Mouse (Mus musculus) lung, embryonic 16.5 days (tissue): ENCODE results near the gene Itfg2. TPM values are rescaled to one million over a fixed set of nuclear protein-coding genes. Genes with fewer than 3 reads are reported as not detected.
A peak's percentile ranks its signal among the peaks of the same experiment; 100 is the strongest.
"Not testable (repeated sequence)": the region's sequence is repeated elsewhere in the genome, so short reads cannot be mapped to it uniquely, and the experiment has no call there.

ENCODE experiments used
- ATAC-seq: fragments of 200-750 bp; cut with Nextera tagmentation; 2 replicates; pipeline ENCODE4 v1.8.0; 2017; ENCODE audit warnings: low read depth, mild to moderate bottlenecking, moderate library complexity
- H3K27ac ChIP-seq: fragments of 300-500 bp; sonication (generic); 2 replicates; pipeline ENCODE4 v1.5.1; 2014; ENCODE audit warnings: mild to moderate bottlenecking, control low read depth, low read length
- H3K27me3 ChIP-seq: fragments of 300-500 bp; sonication (generic); 2 replicates; pipeline ENCODE4 v1.6.1; 2014; ENCODE audit warnings: low read depth, low read length, mixed read lengths; ENCODE audit not compliant: control insufficient read depth, insufficient read depth
- H3K36me3 ChIP-seq: fragments of 300-500 bp; sonication (generic); 2 replicates; pipeline ENCODE4 v1.6.1; 2014; ENCODE audit warnings: low read length; ENCODE audit not compliant: control insufficient read depth, insufficient read depth
- H3K4me1 ChIP-seq: fragments of 300-500 bp; sonication (generic); replicated peaks from 2 replicates; pipeline ENCODE4 v1.6.1; 2014; ENCODE audit warnings: low read length, mixed read lengths; ENCODE audit not compliant: control insufficient read depth, insufficient read depth
- H3K4me2 ChIP-seq: fragments of 300-500 bp; sonication (generic); 2 replicates; pipeline ENCODE4 v1.6.1; 2014; ENCODE audit warnings: low read depth, low read length, control low read depth
- H3K4me3 ChIP-seq: fragments of 300-500 bp; sonication (generic); 2 replicates; pipeline ENCODE4 v1.5.1; 2014; ENCODE audit warnings: mild to moderate bottlenecking, low read length, control low read depth
- H3K9ac ChIP-seq: fragments of 300-500 bp; sonication (generic); 2 replicates; pipeline ENCODE4 v1.6.1; 2014; ENCODE audit warnings: low read length, control low read depth
- H3K9me3 ChIP-seq: fragments of 300-500 bp; sonication (generic); 2 replicates; pipeline ENCODE4 v1.6.1; 2016; ENCODE audit warnings: low read length; ENCODE audit not compliant: control insufficient read depth
- WGBS: fragments of 180-500 bp; shearing (Covaris S2); extraction: QIAGEN DNeasy Blood & Tissue Kit; methylation state at CpG from one replicate; pipeline ENCODE4 v1.1.7; 2014; 5-methylcytosine and 5-hydroxymethylcytosine counted together
- polyA plus RNA-seq: library from polyadenylated mRNA; unstranded; fragments of >200 nt; fragmentation: Nextera tagmentation; extraction: Ambion mirVana; gene quantifications from 2 replicates; pipeline ENCODE4 v1.2.1, GENCODE M21; 2015

Itfg2 gene
- polyA plus RNA-seq, 1 experiment from 2014 or later: 32.2 TPM

GRCm38 (mm10) chr6:128380594-128381167 is 44.0 kb downstream of the Itfg2 start:
- not testable (repeated sequence) for H3K27me3 ChIP-seq, H3K27ac ChIP-seq, H3K9ac ChIP-seq, ATAC-seq, H3K4me2 ChIP-seq, H3K9me3 ChIP-seq, H3K4me1 ChIP-seq, H3K4me3 ChIP-seq
- peaks cover 10% of the 10 kb centered on the region for H3K36me3 ChIP-seq
- 48% methylated on average over 1 of the region's 1 CpGs for WGBS

- Histone ChIP-seq H3K27ac (no peak overlapping the region), H3K9me3 (no peaks in the 10 kb centered on the region)
Observed at GRCm38 (mm10) chr6:128379636-128380035, 45.1 kb downstream of the Itfg2 start.

DNA sequence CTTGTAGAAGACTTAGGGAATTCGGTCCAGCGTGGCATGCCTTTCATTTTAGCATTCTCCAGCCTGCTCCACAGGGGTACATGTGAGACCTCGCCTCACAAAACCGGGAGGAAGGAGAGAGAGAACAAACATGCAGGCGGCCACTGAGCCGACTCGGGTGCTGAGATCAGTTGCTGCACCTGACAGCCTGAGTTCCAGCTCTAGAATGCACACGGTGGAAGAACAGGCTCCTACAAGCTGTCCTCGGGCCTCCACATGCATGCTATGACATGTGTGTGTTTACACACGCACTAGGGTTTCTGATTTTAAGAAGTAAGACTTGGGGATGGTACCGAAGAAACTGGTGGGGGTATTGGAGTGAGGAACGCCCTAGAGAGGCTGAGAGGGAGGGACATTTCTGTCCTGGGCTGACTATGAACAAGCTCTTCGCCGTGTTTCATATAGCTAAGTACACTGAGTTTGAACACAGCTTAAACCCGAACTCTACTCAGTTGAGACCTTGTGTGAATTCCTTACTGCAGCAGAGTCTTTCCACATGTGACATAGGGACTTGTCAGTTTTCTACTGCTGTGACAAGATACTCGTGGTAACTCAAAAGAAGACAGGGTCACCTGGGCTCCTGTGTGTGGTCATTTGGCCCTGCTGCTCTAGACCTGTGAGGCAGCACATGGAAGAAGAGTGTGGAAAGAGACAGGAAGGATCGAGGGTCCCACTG is 48.2 kb downstream of the Itfg2 start:
- no peak overlapping the region for H3K4me3 ChIP-seq
- H3K27ac ChIP-seq: no peak overlapping the region

More at GRCm38 (mm10) chr6:128379636-128380035, 45.1 kb downstream of the Itfg2 start:
- no peak for ATAC-seq
- Histone ChIP-seq H3K4me3 (no peak overlapping the region), H3K36me3 (peaks cover 16% of the 10 kb centered on the region), H3K4me2 (no peak overlapping the region), H3K4me1 (no peaks in the 10 kb centered on the region), H3K27me3 (no peaks in the 10 kb centered on the region), H3K9ac (no peak overlapping the region)
- 81% methylated on average over 16 of the region's 16 CpGs for WGBS

GRCm38 (mm10) chr6:128375192-128375591 is 49.5 kb downstream of the Itfg2 start, which contains the start of the genes Tex52 and Gm44596:
Tex52 (plus strand) TSS chr6:128375456.
Gm44596 (plus strand) TSS chr6:128375503.
- Histone ChIP-seq H3K9ac (no peak within 1 kb of the TSS), H3K36me3 (peaks cover 57% of the 10 kb centered on the region), H3K4me2 (no peak within 1 kb of the TSS), H3K4me3 (no peak within 1 kb of the TSS), H3K27ac (no peak within 1 kb of the TSS), H3K4me1 (no peaks in the 10 kb centered on the region), H3K27me3 (no peaks in the 10 kb centered on the region), H3K9me3 (no peaks in the 10 kb centered on the region)
- WGBS: 55% methylated on average over 6 of the region's 6 CpGs
- peak; percentile 57 for ATAC-seq

More for the DNA sequence above, 48.2 kb downstream of the Itfg2 start:
- peaks cover 44% of the 10 kb centered on the region for H3K36me3 ChIP-seq
- H3K9ac ChIP-seq: no peak overlapping the region
- WGBS: 84% methylated on average over 17 of the region's 17 CpGs
- no peaks in the 10 kb centered on the region for H3K4me1 ChIP-seq
- H3K4me2 ChIP-seq: no peak overlapping the region
- no peaks in the 10 kb centered on the region for H3K27me3 ChIP-seq
- ATAC-seq: no peak
- no peaks in the 10 kb centered on the region for H3K9me3 ChIP-seq

DNA sequence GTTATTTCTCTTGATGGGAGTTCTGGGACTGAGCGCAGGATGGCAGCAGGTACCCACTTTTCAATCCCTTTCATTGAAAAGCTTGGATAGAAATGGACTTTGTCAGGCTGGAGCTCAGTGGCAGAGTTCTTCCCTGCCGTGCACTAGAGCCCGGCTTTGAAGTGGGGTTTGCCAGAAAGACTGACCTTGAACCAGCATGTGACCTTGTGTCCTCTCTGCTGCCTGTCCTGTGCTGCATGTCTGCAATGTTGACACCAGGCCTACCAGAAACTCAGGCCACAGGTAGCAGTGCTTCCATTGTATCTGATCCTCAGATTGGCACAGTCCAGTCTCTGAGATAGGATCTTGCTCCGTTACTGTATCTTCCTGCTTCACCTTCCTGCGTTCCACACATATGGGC is 54.7 kb downstream of the Itfg2 start:
- H3K36me3 ChIP-seq: peaks cover 71% of the 10 kb centered on the region
- no peak overlapping the region for H3K4me3 ChIP-seq
- ATAC-seq: no peak
- 88% methylated on average over 5 of the region's 5 CpGs for WGBS
- no peak overlapping the region for H3K9ac ChIP-seq
- no peaks in the 10 kb centered on the region for H3K27me3 ChIP-seq
- no peaks in the 10 kb centered on the region for H3K4me1 ChIP-seq
- no peak overlapping the region for H3K4me2 ChIP-seq
- no peak overlapping the region for H3K27ac ChIP-seq
- no peaks in the 10 kb centered on the region for H3K9me3 ChIP-seq

DNA sequence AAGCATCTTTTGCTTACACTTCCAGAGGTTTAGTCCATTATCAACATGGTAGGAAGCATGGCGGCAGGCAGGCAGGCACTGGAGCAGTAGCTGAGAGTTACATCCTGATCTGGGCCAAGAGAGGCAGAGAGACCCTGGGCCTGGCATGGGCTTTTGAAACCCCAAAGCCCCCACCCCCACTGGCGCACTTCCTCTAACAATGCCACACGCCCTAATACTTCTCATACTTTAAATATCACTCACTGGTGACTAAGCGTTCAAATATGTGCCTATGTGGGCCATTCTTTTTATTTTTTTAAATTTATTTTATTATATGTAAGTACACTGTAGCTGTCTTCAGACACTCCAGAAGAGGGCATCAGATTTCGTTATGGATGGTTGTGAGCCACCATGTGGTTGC is 58.3 kb downstream of the Itfg2 start:
- Histone ChIP-seq H3K9ac (no peak overlapping the region), H3K36me3 (peaks cover 38% of the 10 kb centered on the region), H3K27me3 (no peaks in the 10 kb centered on the region), H3K9me3 (no peaks in the 10 kb centered on the region), H3K4me1 (peaks cover 8% of the 10 kb centered on the region), H3K4me2 (no peak overlapping the region), H3K4me3 (no peak overlapping the region), H3K27ac (no peak overlapping the region)
- ATAC-seq: no peak
- WGBS: 82% methylated on average over 5 of the region's 5 CpGs

- no peak overlapping the region for H3K4me3 ChIP-seq
- H3K9me3 ChIP-seq: no peaks in the 10 kb centered on the region
- WGBS: 65% methylated on average over 6 of the region's 6 CpGs
- H3K9ac ChIP-seq: no peak overlapping the region
- peaks cover 22% of the 10 kb centered on the region for H3K36me3 ChIP-seq
- no peak overlapping the region for H3K27ac ChIP-seq
- no peak overlapping the region for H3K4me2 ChIP-seq
- no peak for ATAC-seq
- no peaks in the 10 kb centered on the region for H3K27me3 ChIP-seq
- H3K4me1 ChIP-seq: peaks cover 16% of the 10 kb centered on the region
Observed at GRCm38 (mm10) chr6:128364721-128365120, 60.0 kb downstream of the Itfg2 start.

- Histone ChIP-seq H3K4me2 (peak overlapping the region; percentile 78), H3K36me3 (peaks cover 20% of the 10 kb centered on the region), H3K4me3 (peak overlapping the region; percentile 87), H3K9ac (peak overlapping the region; percentile 89), H3K9me3 (no peaks in the 10 kb centered on the region), H3K27me3 (no peaks in the 10 kb centered on the region), H3K27ac (peak overlapping the region; percentile 97), H3K4me1 (peaks cover 16% of the 10 kb centered on the region)
- ATAC-seq: peak; percentile 6
- WGBS: 2% methylated on average over 44 of the region's 46 CpGs
Observed at GRCm38 (mm10) chr6:128363007-128363825, 61.5 kb downstream of the Itfg2 start.
